Mouse (Mus musculus) lung, embryonic 14.5 days (tissue): ENCODE results near the gene Rora. TPM values are rescaled to one million over a fixed set of nuclear protein-coding genes. Genes with fewer than 3 reads are reported as not detected.
A peak's percentile ranks its signal among the peaks of the same experiment; 100 is the strongest.

Experiments used
- ATAC-seq: fragments of 200-750 bp; cut with Nextera tagmentation; 2 replicates; pipeline ENCODE4 v1.8.0; 2017; ENCODE audit warnings: mild to moderate bottlenecking, moderate TSS enrichment, moderate library complexity; ENCODE audit not compliant: insufficient read depth
- DNase-seq: peaks from one replicate; pipeline ENCODE4 v3.0.0-alpha.2; 2015
- H3K27ac ChIP-seq: fragments of 300-500 bp; sonication (generic); 2 replicates; pipeline ENCODE4 v1.5.1; 2014; ENCODE audit warnings: low read depth, mild to moderate bottlenecking, moderate library complexity
- H3K27me3 ChIP-seq: fragments of 300-500 bp; sonication (generic); 2 replicates; pipeline ENCODE4 v1.6.1; 2014; ENCODE audit warnings: low read length, control low read depth; ENCODE audit not compliant: insufficient read depth
- H3K36me3 ChIP-seq: fragments of 300-500 bp; sonication (generic); 2 replicates; pipeline ENCODE4 v1.6.1; 2014; ENCODE audit warnings: control low read depth; ENCODE audit not compliant: insufficient read depth
- H3K4me1 ChIP-seq: fragments of 300-500 bp; sonication (generic); 2 replicates; pipeline ENCODE4 v1.6.1; 2014; ENCODE audit warnings: antibody characterized with exemption, control low read depth; ENCODE audit not compliant: insufficient read depth
- H3K4me2 ChIP-seq: fragments of 300-500 bp; sonication (generic); 2 replicates; pipeline ENCODE4 v1.6.1; 2014; ENCODE audit warnings: mild to moderate bottlenecking
- H3K4me3 ChIP-seq: fragments of 300-500 bp; sonication (generic); 2 replicates; pipeline ENCODE4 v1.5.1; 2014; ENCODE audit warnings: low read depth, low read length
- H3K9ac ChIP-seq: fragments of 300-500 bp; sonication (generic); 2 replicates; pipeline ENCODE4 v1.6.1; 2014
- H3K9me3 ChIP-seq: fragments of 300-500 bp; sonication (generic); 2 replicates; pipeline ENCODE4 v1.6.1; 2016; ENCODE audit warnings: low read depth, low read length, control low read depth
- CTCF ChIP-seq: IDR thresholded peaks from 2 replicates; pipeline ENCODE4 v1.5.1; 2016; ENCODE audit warnings: antibody characterized with exemption, low read depth
- WGBS: fragments of 180-500 bp; shearing (Covaris S2); extraction: QIAGEN DNeasy Blood & Tissue Kit; methylation state at CpG from one replicate; pipeline ENCODE4 v1.1.7; 2014; 5-methylcytosine and 5-hydroxymethylcytosine counted together
- polyA plus RNA-seq: library from polyadenylated mRNA; unstranded; fragments of >200 nt; fragmentation: Nextera tagmentation; extraction: Ambion mirVana; gene quantifications from 2 replicates; pipeline ENCODE4 v1.2.1, GENCODE M21; 2014

Gene Rora
- polyA plus RNA-seq, 1 experiment from 2014 or later, result 5.9 TPM

DNA sequence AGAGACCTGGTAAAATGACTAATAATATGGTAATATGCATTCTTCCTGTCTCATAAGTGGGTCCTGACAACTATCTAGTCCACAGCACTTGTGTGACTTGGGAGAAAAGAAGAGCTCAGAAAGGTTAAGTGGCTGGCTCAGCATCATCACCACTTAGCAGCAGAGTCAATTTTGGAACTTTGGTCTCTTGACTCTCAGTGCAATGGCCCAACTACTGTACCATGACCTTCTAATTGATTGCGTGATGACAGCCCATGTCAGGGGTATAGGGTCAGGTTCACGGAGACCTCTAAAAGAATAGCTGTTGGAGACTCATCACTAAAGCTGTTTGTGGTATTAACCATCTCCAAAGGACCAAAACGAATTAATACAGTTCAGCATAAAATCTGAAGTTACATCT lies 659.7 kb downstream of the Rora start:
- H3K27me3 ChIP-seq, result no peaks in the 10 kb centered on the region
- TF ChIP-seq CTCF, result no peak
- no peaks in the 10 kb centered on the region for H3K4me1 ChIP-seq
- H3K4me3 ChIP-seq, result no peak overlapping the region
- no peak for ATAC-seq
- H3K36me3 ChIP-seq, result no peaks in the 10 kb centered on the region
- H3K9ac ChIP-seq, result no peak overlapping the region
- no peaks in the 10 kb centered on the region for H3K9me3 ChIP-seq
- H3K27ac ChIP-seq, result no peak overlapping the region
- H3K4me2 ChIP-seq, result no peak overlapping the region
- DNase-seq, result no peak
- WGBS, result 73% methylated on average over 3 of the region's 3 CpGs

DNA sequence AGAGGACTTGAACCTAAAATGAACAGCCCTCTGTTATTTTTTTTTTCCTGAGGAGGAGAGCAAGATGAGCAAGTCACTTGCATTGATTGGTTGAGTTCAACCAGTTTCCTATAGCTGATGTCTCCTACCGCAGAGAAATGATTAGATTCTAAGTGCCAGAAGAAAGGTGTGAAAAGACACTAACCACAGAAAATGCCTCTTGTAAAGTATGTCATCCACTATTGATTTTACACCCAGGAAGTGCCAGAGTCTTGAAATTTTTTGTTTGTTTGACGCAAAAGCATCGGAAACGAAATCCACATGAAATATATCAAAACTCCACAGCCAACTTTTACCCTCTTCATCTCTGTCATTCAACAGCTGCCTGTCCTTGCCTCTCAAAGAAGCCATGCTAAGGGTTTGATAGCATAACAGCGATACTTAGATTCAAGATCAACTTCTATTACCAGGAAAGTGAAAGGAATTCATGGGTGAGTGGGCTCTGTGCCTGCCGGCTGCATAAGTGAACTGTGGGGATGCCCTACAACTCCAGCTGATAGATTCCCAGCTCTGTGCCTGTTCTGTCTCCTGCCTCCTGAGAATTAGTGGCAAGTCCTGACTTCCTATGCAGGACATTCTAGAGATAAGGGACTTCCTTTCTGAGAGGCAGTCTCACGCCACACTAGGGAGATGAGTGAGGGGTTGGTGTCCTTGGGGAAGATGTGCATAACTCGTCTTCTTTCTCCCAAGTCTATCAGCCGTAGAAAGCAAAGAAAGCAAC lies 661.0 kb downstream of the Rora start:
- Histone ChIP-seq H3K27ac (no peak overlapping the region), H3K4me3 (no peak overlapping the region), H3K36me3 (no peaks in the 10 kb centered on the region), H3K4me2 (no peak overlapping the region), H3K4me1 (no peaks in the 10 kb centered on the region), H3K9ac (no peak overlapping the region), H3K27me3 (no peaks in the 10 kb centered on the region), H3K9me3 (no peaks in the 10 kb centered on the region)
- no peak for TF ChIP-seq CTCF
- no peak for ATAC-seq
- no peak for DNase-seq
- WGBS, result 70% methylated on average over 9 of the region's 9 CpGs

DNA sequence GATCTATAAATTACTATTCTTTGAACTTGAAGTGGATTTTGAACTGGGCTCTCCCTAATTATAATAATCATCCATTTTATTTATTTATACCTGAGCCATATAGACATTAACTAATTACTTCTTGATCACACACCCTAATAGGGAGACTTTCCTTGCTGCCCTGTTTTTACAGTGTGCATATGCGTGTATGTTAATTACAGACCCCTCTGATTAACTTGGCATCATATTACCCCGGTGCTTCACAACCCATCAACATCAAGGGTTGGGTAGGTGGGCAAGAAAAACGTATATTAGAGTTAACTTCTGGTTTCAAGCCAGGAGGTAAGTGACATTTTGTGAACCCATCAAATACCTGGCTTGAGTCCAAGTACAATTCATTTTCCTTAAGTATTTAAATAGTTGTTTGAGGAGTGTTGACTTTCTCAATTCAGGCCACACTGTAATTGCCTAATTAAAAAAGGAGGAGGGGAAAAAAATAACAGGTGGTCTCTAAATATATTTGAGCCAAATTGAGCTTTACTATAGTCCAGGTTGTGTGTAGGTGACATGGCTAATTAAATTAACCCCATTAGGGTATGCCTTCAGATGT lies 664.0 kb downstream of the Rora start:
- Histone ChIP-seq H3K9ac (no peak overlapping the region), H3K27me3 (no peaks in the 10 kb centered on the region), H3K4me2 (no peak overlapping the region), H3K9me3 (no peaks in the 10 kb centered on the region), H3K36me3 (no peaks in the 10 kb centered on the region), H3K4me1 (0 out of 2 replicates have a peak, but pooled peaks cover 2% of the 10 kb centered on the region), H3K27ac (no peak overlapping the region), H3K4me3 (no peak overlapping the region)
- no peak for TF ChIP-seq CTCF
- DNase-seq (peak; percentile 47), ATAC-seq (no peak)
- WGBS, result 46% methylated on average over 3 of the region's 3 CpGs

DNA sequence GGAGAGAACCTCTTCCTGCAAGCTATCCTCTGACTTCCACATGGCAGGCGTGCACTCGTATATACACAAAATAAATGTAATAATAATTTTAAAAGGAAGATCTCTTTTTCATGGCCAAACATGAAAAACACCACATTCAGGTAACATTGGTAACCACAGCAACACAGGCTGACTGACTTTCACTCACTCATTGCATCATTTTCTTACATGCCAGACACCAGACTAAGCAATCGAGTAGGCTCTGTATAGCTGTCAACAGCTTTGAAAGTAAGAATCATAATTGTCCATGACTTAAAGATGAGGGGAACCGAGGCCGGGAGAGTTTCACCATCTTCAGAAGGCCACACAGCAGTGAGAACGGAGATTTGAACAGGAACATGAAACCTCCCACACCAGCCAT lies 665.8 kb downstream of the Rora start:
- H3K9ac ChIP-seq, result no peak overlapping the region
- WGBS, result 91% methylated on average over 6 of the region's 6 CpGs
- ATAC-seq (no peak), DNase-seq (no peak)
- no peaks in the 10 kb centered on the region for H3K36me3 ChIP-seq
- H3K4me3 ChIP-seq, result no peak overlapping the region
- H3K4me1 ChIP-seq, result 0 out of 2 replicates have a peak, but pooled peaks cover 2% of the 10 kb centered on the region
- no peak for TF ChIP-seq CTCF
- no peak overlapping the region for H3K4me2 ChIP-seq
- no peaks in the 10 kb centered on the region for H3K27me3 ChIP-seq
- H3K27ac ChIP-seq, result no peak overlapping the region
- H3K9me3 ChIP-seq, result no peaks in the 10 kb centered on the region

DNA sequence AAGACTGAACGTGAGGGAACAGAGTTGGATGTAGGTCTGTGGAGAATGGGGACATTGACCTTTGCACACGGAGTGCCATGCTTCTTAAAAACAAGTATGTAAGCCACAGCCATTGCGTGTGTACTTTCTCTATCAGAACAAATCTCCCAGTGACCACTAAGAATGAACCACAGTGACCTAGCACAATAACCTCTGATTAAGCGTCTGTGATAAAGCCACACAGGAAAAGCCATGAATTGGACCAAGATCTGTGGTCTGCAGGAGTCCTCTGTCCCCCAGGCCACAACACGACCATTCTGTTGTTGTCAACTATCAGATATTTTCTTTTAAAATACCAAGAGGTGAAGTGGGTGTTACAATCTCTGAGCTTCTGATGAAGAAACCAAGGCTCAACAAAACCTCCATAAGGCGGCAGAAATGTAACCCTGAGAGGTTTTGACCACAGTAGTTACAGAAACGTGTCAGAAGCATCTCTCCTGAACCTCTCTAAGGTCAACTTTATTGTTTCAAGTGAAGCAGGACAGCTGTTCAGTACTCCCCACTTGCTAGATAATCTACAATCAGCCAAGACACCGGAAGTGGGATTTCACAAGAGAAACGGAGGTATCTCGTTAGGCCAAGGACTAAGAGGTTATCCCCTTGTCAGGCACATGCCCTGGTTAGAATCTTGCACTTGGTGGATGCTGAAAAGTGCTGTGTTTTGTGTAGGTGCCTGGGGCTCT lies 666.5 kb downstream of the Rora start:
- Histone ChIP-seq H3K4me1 (0 out of 2 replicates have a peak, but pooled peaks cover 2% of the 10 kb centered on the region), H3K27me3 (no peaks in the 10 kb centered on the region), H3K27ac (no peak overlapping the region), H3K36me3 (no peaks in the 10 kb centered on the region), H3K9me3 (no peaks in the 10 kb centered on the region), H3K4me2 (no peak overlapping the region), H3K4me3 (no peak overlapping the region), H3K9ac (no peak overlapping the region)
- no peak for TF ChIP-seq CTCF
- no peak for ATAC-seq
- no peak for DNase-seq
- WGBS, result 58% methylated on average over 10 of the region's 10 CpGs

DNA sequence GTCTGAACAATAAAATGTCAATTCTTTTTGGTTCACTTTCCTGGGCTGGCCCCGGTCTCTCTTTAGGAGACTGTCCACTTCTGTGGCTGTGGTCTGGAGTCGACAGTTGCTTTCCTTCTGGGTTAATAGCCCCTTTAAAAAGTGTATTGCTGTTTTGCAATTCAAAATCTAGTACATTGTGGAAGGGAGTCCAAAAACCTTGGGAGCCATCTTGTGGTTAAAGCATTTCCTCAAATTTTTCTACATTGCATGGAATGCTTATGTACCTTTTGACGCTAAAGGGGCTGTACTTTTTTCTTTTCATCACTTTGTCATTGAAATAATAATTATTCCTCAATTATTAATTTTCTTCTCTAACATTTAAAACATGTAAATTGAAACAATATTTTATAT lies 667.0 kb downstream of the Rora start:
- no peak overlapping the region for H3K4me2 ChIP-seq
- DNase-seq, result peak; percentile 66

DNA sequence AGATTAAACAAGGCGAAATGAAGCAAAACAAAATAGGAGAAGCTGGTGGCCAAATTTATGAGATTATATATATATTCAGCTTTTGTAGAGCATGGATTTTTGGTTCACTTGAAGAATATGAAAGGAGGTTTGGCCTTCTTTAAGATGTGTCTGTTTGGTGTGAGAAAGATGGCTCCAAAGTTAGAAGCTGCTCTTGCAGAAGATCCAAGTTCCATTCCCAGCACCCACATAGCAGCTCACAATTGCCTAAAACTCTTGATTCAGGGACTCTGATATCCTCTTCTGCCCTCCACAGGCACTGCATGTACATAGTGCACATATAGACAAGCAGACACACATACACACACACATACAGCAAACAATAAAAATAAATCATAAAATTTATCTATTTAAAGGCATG lies 668.4 kb downstream of the Rora start:
- WGBS, result 80% methylated on average over 1 of the region's 1 CpGs
- Histone ChIP-seq H3K36me3 (no peaks in the 10 kb centered on the region), H3K4me3 (no peak overlapping the region), H3K4me2 (no peak overlapping the region), H3K27ac (no peak overlapping the region), H3K27me3 (no peaks in the 10 kb centered on the region), H3K4me1 (0 out of 2 replicates have a peak, but pooled peaks cover 2% of the 10 kb centered on the region), H3K9ac (no peak overlapping the region), H3K9me3 (no peaks in the 10 kb centered on the region)
- ATAC-seq (no peak), DNase-seq (no peak)
- TF ChIP-seq CTCF, result no peak

More for the DNA sequence above, 667.0 kb downstream of the Rora start:
- WGBS, result 54% methylated on average over 3 of the region's 3 CpGs
- ATAC-seq, result no peak
- Histone ChIP-seq H3K9ac (no peak overlapping the region), H3K9me3 (no peaks in the 10 kb centered on the region), H3K4me3 (no peak overlapping the region), H3K27me3 (no peaks in the 10 kb centered on the region), H3K27ac (no peak overlapping the region), H3K36me3 (no peaks in the 10 kb centered on the region), H3K4me1 (0 out of 2 replicates have a peak, but pooled peaks cover 2% of the 10 kb centered on the region)
- TF ChIP-seq CTCF, result peak; percentile 32; the same call in 1 of the 2 replicates
